Mouse (Mus musculus) liver, embryonic 16.5 days (tissue): Measurements from ENCODE around the gene Mamld1. TPM values are rescaled to one million over a fixed set of nuclear protein-coding genes. Genes with fewer than 3 reads are reported as not detected.

Experiments used
- ATAC-seq: fragments of 200-750 bp; cut with Nextera tagmentation; 2 replicates; pipeline ENCODE4 v1.8.0; 2017; ENCODE audit warnings: low read depth, mild to moderate bottlenecking, moderate number of reproducible peaks, moderate library complexity
- H3K27ac ChIP-seq: fragments of 300-500 bp; sonication (generic); 2 replicates; pipeline ENCODE4 v1.5.1; 2014; ENCODE audit warnings: mild to moderate bottlenecking, low read length
- H3K27me3 ChIP-seq: fragments of 300-500 bp; sonication (generic); 2 replicates; pipeline ENCODE4 v1.6.1; 2014; ENCODE audit warnings: low read depth, low read length, mixed read lengths; ENCODE audit not compliant: control insufficient read depth, insufficient read depth
- H3K36me3 ChIP-seq: fragments of 300-500 bp; sonication (generic); 2 replicates; pipeline ENCODE4 v1.6.1; 2014; ENCODE audit warnings: mild to moderate bottlenecking; ENCODE audit not compliant: control insufficient read depth, insufficient read depth
- H3K4me1 ChIP-seq: fragments of 300-500 bp; sonication (generic); 2 replicates; pipeline ENCODE4 v1.6.1; 2014; ENCODE audit warnings: low read depth, low read length, mixed read lengths; ENCODE audit not compliant: control insufficient read depth
- H3K4me2 ChIP-seq: fragments of 300-500 bp; sonication (generic); 2 replicates; pipeline ENCODE4 v1.6.1; 2014; ENCODE audit warnings: low read depth, low read length, mixed read lengths
- H3K4me3 ChIP-seq: fragments of 300-500 bp; sonication (generic); 2 replicates; pipeline ENCODE4 v1.5.1; 2014; ENCODE audit warnings: low read depth, mild to moderate bottlenecking, low read length
- H3K9ac ChIP-seq: fragments of 300-500 bp; sonication (generic); 2 replicates; pipeline ENCODE4 v1.6.1; 2014; ENCODE audit warnings: low read depth, low read length
- H3K9me3 ChIP-seq: fragments of 300-500 bp; sonication (generic); replicated peaks from 2 replicates; pipeline ENCODE4 v1.6.1; 2016; ENCODE audit warnings: low read length; ENCODE audit not compliant: control insufficient read depth
- WGBS: fragments of 180-500 bp; shearing (Covaris S2); extraction: QIAGEN DNeasy Blood & Tissue Kit; methylation state at CpG from one replicate; pipeline ENCODE4 v1.1.7; 2014; ENCODE audit not compliant: insufficient replicate concordance; 5-methylcytosine and 5-hydroxymethylcytosine counted together
- polyA plus RNA-seq: library from polyadenylated mRNA; unstranded; fragments of >200 nt; fragmentation: Nextera tagmentation; extraction: Ambion mirVana; gene quantifications from 2 replicates; pipeline ENCODE4 v1.2.1, GENCODE M21; 2015

Mamld1 gene
- polyA plus RNA-seq, 1 experiment from 2014 or later, result 0.22 TPM

- 58% methylated on average over 2 of the region's 2 CpGs for WGBS
- ATAC-seq, result no peak
Observed at GRCm38 (mm10) chrX:71204776-71205175, 154.7 kb downstream of the Mamld1 start.

More at GRCm38 (mm10) chrX:71204776-71205175, 154.7 kb downstream of the Mamld1 start:
- Histone ChIP-seq H3K4me3 (no peak overlapping the region), H3K4me1 (no peaks in the 10 kb centered on the region), H3K27ac (no peak overlapping the region), H3K36me3 (no peaks in the 10 kb centered on the region), H3K4me2 (no peak overlapping the region), H3K27me3 (no peaks in the 10 kb centered on the region), H3K9me3 (no peaks in the 10 kb centered on the region), H3K9ac (no peak overlapping the region)

Other genes starting within 250 kb of the Mamld1 start
- 4.4 and 4.7 TPM in 2 replicates for gene Mtm1, start 160.5 kb downstream of the Mamld1 start, polyA plus RNA-seq